21 mouse cellular contexts compared by ENCODE assay signal in genomic region chr14:26911826-26912225, GRCm38 (mm10). TPM values are rescaled to one million over a fixed set of nuclear protein-coding genes. Genes with fewer than 3 reads are reported as not detected.
"Had no signal": no experiment of that assay in that cellular context is flagged by ENCODE, and none has a peak within 500 bp of the region (broad histone marks: within the 10 kb centered on the region; RNA-seq: fewer than 3 reads in every experiment).

No protein-coding gene starts in this region.

- H3K27ac ChIP-seq: kidney, postnatal 0 days; layer of hippocampus, adult 2 months; limb, embryonic 10.5 days; limb, embryonic 13.5 days; liver, embryonic 12.5 days; liver, embryonic 15.5 days; lung, embryonic 15.5 days; midbrain, embryonic 12.5 days; neural tube, embryonic 12.5 days; neural tube, embryonic 15.5 days had no signal

- H3K4me1 ChIP-seq: limb, embryonic 10.5 days; limb, embryonic 13.5 days; liver, embryonic 12.5 days; liver, embryonic 15.5 days; lung, embryonic 15.5 days; midbrain, embryonic 12.5 days; neural tube, embryonic 15.5 days had no signal

- DNase-seq: layer of hippocampus, adult 9-11 months; liver; thymus, postnatal 25 days had no signal

- H3K4me3 ChIP-seq: layer of hippocampus, adult 2 months; limb, embryonic 10.5 days; limb, embryonic 13.5 days; liver, embryonic 12.5 days; liver, embryonic 15.5 days; lung, embryonic 15.5 days; midbrain, embryonic 12.5 days; neural tube, embryonic 12.5 days; neural tube, embryonic 15.5 days had no signal

RNA-seq across cellular contexts. Expression of gene Asb14, which starts 17.5 kb away (rescaled TPM):
- total RNA-seq: layer of hippocampus, adult 2 months; layer of hippocampus, postnatal 25 days; left cerebral cortex, adult 18-20 months; left cerebral cortex, postnatal 25 days; megakaryocyte progenitor cell, adult 5-6 weeks had no signal
- polyA plus RNA-seq: large intestine, adult 2 months; liver, embryonic 12.5 days; liver, embryonic 15.5 days; midbrain, embryonic 12.5 days; small intestine, adult 2 months; spleen, adult 2 months; stomach, embryonic 16.5 days had no signal
